Mouse (Mus musculus) brown adipose tissue, adult 24 weeks (tissue): Measurements from ENCODE around the gene Anks6. TPM values are rescaled to one million over a fixed set of nuclear protein-coding genes. Genes with fewer than 3 reads are reported as not detected.

Experiments
- H3K27ac ChIP-seq: fragments of 200-500 bp; replicated peaks from 2 replicates; pipeline ENCODE4 v1.5.1; 2012; ENCODE audit warnings: low read depth, mild to moderate bottlenecking, low read length
- H3K4me1 ChIP-seq: fragments of 200-500 bp; 2 replicates; pipeline ENCODE4 v1.6.1; 2012; ENCODE audit warnings: low read length, mixed read lengths; ENCODE audit not compliant: control insufficient read depth, insufficient read depth, insufficient read length
- H3K4me3 ChIP-seq: fragments of 200-500 bp; 2 replicates; pipeline ENCODE4 v1.5.1; 2012; ENCODE audit warnings: low read depth, mild to moderate bottlenecking, low read length, moderate library complexity; ENCODE audit not compliant: insufficient read depth
- polyA plus RNA-seq: library from polyadenylated mRNA; stranded (reverse); fragments of >200 nt; gene quantifications from 2 replicates; pipeline ENCODE4 v1.2.4, GENCODE M21; 2012; ENCODE audit not compliant: missing spikeins, insufficient read depth, insufficient read length

The Anks6 gene
- polyA plus RNA-seq, 1 experiment: 1.1 TPM

- no peaks in the 10 kb centered on the region for H3K4me1 ChIP-seq
- H3K4me3 ChIP-seq: no peak overlapping the region
- H3K27ac ChIP-seq: no peak overlapping the region
These were observed 34.2 kb downstream of the Anks6 start for GRCm38 (mm10) chr4:47022804-47023603.

DNA sequence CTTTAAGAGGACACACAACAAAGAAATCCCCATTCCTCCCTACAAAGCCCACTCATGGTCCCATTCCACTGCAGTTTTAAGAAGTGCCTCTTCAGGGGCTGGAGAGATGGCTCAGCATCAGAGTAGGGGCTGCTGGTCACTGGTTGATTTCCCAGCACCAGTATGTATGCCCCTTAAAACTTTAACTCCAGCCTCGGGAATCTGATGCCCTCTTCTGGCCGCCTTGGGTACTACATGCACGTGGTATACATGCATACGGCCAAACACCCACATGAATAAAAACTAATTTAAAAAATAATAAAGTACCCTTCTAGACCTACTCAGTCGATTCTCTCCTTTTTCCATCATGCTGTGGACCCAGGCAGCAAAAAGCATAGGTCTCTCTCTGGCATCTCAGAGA lies 36.7 kb downstream of the Anks6 start:
- no peaks in the 10 kb centered on the region for H3K4me1 ChIP-seq
- no peak overlapping the region for H3K4me3 ChIP-seq
- H3K27ac ChIP-seq: no peak overlapping the region

GRCm38 (mm10) chr4:47015156-47015555 lies 42.1 kb downstream of the Anks6 start:
- H3K4me1 ChIP-seq: no peaks in the 10 kb centered on the region
- no peak overlapping the region for H3K4me3 ChIP-seq
- H3K27ac ChIP-seq: no peak overlapping the region

DNA sequence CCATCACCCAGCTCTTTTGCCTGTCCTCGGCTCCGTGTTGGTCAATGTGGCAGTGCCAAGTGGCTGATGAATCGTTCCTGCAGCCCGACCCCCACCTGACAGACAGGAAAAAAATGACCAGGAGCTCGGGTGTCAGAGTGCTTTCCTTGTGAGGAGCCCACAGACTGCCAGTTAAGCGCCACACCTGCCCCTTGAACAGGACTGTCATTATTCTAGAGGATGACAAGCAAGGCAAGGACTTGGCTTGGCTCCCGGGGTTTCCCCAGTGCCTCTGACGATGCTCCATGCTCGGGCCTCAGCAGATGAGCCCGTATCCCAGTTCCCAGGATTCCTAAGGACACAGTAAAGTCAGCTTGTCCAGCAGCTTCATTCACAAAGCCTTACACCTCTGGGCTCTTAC lies 44.8 kb downstream of the Anks6 start:
- no peak overlapping the region for H3K4me3 ChIP-seq
- no peak overlapping the region for H3K27ac ChIP-seq

GRCm38 (mm10) chr4:47010400-47011231 lies 46.6 kb downstream of the Anks6 start:
- peak overlapping the region; percentile 31; the same call in 1 of the 2 replicates for H3K27ac ChIP-seq
- H3K4me3 ChIP-seq: peak overlapping the region; percentile 22; the same call in 1 of the 2 replicates

More for the DNA sequence above, 44.8 kb downstream of the Anks6 start:
- no peaks in the 10 kb centered on the region for H3K4me1 ChIP-seq

GRCm38 (mm10) chr4:47000626-47001395 lies 56.4 kb downstream of the Anks6 start:
- no peak overlapping the region for H3K27ac ChIP-seq
- no peaks in the 10 kb centered on the region for H3K4me1 ChIP-seq
- no peak overlapping the region for H3K4me3 ChIP-seq

More at GRCm38 (mm10) chr4:47010400-47011231, 46.6 kb downstream of the Anks6 start:
- no peaks in the 10 kb centered on the region for H3K4me1 ChIP-seq

DNA sequence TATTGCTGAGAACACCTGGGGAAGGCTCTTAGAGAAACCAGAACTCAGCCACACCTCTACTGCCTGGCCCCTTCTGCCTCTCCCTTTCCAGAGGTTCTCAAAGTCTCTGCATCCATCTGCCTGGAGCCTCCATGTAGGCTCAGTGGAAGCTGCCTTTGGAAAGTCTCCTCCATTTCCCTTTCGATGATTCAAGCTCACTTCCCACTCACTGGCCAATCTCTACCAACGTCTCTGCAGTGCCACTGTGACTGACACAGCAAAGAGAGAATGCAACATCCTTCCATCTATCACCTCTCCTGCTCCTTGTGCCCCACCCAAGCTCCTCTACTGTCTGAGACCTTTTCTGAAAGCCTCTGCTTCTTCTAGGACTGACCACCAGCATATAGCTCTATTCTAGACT lies 59.3 kb downstream of the Anks6 start:
- H3K4me1 ChIP-seq: no peaks in the 10 kb centered on the region
- no peak overlapping the region for H3K4me3 ChIP-seq
- no peak overlapping the region for H3K27ac ChIP-seq

- Histone ChIP-seq H3K4me3 (no peak overlapping the region), H3K27ac (no peak overlapping the region), H3K4me1 (no peaks in the 10 kb centered on the region)
These were observed 64.3 kb downstream of the Anks6 start for GRCm38 (mm10) chr4:46992827-46993473.

GRCm38 (mm10) chr4:46991959-46992316 lies 65.3 kb downstream of the Anks6 start:
- no peak overlapping the region for H3K27ac ChIP-seq
- H3K4me1 ChIP-seq: no peaks in the 10 kb centered on the region
- peak overlapping the region; percentile 45; the same call in 1 of the 2 replicates for H3K4me3 ChIP-seq

DNA sequence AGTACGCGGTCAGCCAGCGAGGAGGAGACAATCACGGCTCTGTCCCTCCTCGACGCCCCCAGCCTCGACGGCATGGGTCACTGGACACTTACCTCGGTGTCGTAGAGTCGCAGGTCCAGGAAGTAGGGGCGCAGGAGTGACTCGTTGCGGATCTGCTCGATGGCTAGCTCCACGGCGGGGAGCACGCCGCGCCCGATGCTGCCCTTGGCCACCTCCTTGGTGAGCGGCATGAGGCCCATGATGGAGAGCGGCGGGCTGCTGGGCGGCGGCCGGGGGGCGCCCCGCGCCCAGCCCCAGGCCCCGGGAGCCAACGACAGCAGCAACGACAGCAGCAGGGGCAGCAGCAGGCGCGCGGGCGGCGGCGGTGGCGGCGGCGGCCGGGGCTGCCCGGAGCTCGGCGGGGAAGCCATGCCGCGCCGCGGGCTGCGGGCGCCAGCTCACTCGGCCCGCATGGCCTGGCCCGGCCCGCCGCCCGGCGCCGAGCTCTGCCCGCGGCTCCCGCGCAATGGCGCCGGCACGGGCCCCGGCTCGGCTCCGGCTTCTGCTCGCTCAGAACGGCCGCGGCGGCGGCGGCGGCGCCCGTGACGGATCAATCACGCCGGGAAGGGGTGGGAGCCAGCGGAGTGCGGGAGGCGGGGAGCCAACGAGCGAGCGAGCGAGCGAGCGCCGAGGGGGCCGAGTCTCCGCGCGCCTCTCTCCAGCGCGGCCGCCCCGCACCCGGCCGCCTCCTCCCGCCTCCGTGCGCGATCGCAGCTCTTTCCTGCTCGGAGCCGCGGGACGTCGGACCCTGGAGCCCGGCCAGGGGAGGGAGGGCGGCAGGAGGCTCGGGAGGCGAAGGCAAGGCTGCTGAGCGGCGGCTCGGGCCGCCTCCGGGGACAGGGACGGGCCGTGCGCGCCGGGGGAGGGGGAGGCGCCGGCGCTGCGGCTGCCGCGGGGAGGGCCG lies 65.9 kb downstream of the Anks6 start, which contains the start of gene Gabbr2:
TSS of gene Gabbr2 (minus strand) at position 858 of the 943 bp plus-strand sequence.
- peak within 1 kb of the TSS; percentile 45 for H3K4me3 ChIP-seq
- H3K27ac ChIP-seq: no peak within 1 kb of the TSS
- H3K4me1 ChIP-seq: no peaks in the 10 kb centered on the region

DNA sequence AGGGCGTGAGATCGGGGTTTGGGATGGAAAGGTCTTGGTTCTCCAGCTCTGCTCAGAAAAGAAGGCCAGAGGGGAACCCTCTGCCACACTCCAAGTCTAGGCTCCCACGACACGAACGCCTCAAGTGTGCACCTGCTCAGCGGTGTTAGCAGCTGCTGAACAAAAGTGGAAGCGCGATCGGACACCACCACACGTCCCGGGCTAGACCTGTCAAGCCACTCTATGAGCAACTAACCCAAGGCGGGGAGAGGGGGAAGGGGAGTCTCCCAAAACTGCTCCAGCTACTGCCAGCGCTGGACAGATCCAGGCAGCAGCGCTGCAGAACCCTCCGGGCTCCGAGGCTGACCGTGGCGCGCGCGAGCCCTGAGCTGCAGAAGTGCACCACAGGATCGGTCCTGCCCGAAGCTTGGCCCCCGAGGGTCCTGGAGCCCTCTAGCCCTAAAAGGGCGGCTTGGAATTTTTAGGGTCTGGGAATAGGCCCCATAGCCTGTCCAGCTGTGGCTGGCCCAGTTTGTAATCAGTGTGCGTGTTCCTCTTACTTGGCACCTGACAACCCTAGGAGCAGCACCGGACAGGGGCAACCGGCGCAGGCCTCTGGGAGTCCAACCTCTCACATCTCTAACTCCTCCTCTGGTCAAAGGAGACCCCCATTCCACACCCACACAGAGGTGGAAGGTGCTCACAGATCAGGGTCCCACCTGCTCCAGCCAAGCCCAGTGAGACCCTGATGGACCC lies 66.8 kb downstream of the Anks6 start:
- H3K27ac ChIP-seq: no peak overlapping the region
- no peak overlapping the region for H3K4me3 ChIP-seq
- no peaks in the 10 kb centered on the region for H3K4me1 ChIP-seq

GRCm38 (mm10) chr4:46989842-46990241 lies 67.4 kb downstream of the Anks6 start:
- H3K4me1 ChIP-seq: no peaks in the 10 kb centered on the region
- no peak overlapping the region for H3K27ac ChIP-seq
- no peak overlapping the region for H3K4me3 ChIP-seq

DNA sequence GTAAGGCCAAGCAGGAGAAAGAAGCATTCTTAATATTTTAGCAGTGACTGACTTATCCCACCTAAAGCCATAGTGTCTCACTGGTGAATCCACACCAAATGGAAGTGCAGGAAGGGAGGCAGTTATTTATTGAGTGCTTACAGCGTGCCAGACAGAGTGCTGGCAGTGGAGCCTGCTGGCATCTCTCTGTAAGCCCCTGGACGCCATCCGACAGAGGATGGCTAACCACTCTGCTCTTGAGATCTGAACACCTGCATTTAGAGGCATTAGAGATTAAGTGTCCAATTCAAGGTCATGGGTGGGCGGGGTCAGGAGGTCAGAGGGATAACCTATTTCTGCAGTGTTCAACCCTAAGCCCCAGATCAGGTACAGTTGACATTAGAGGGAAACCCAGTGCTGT lies 68.4 kb downstream of the Anks6 start:
- Histone ChIP-seq H3K4me3 (no peak overlapping the region), H3K4me1 (no peaks in the 10 kb centered on the region), H3K27ac (no peak overlapping the region)
